Mouse (Mus musculus) stomach, postnatal 0 days (tissue): Measurements from ENCODE around the gene Catsperz. TPM values are rescaled to one million over a fixed set of nuclear protein-coding genes. Genes with fewer than 3 reads are reported as not detected.
"Not testable (repeated sequence)": the region's sequence is repeated elsewhere in the genome, so short reads cannot be mapped to it uniquely, and the experiment has no call there.

Source experiments
- ATAC-seq: fragments of 200-750 bp; cut with Nextera tagmentation; 2 replicates; pipeline ENCODE4 v1.8.0; 2017; ENCODE audit not compliant: low FRiP score, low TSS enrichment
- DNase-seq: peaks from one replicate; pipeline ENCODE4 v3.0.0-alpha.2; 2016; ENCODE audit warnings: low spot score
- H3K27ac ChIP-seq: fragments of 300-500 bp; sonication (generic); replicated peaks from 2 replicates; pipeline ENCODE4 v1.5.1; 2014; ENCODE audit warnings: mild to moderate bottlenecking, control low read depth
- H3K27me3 ChIP-seq: fragments of 300-500 bp; sonication (generic); 2 replicates; pipeline ENCODE4 v1.6.1; 2014; ENCODE audit warnings: low read length; ENCODE audit not compliant: control insufficient read depth, insufficient read depth
- H3K36me3 ChIP-seq: fragments of 300-500 bp; sonication (generic); 2 replicates; pipeline ENCODE4 v1.6.1; 2014; ENCODE audit warnings: low read length, mixed read lengths; ENCODE audit not compliant: control insufficient read depth, insufficient read depth
- H3K4me1 ChIP-seq: fragments of 300-500 bp; sonication (generic); replicated peaks from 2 replicates; pipeline ENCODE4 v1.6.1; 2014; ENCODE audit warnings: antibody characterized with exemption; ENCODE audit not compliant: control insufficient read depth, insufficient read depth
- H3K4me2 ChIP-seq: fragments of 300-500 bp; sonication (generic); replicated peaks from 2 replicates; pipeline ENCODE4 v1.6.1; 2014; ENCODE audit warnings: low read depth, mild to moderate bottlenecking, control low read depth, moderate library complexity
- H3K4me3 ChIP-seq: fragments of 300-500 bp; sonication (generic); 2 replicates; pipeline ENCODE4 v1.5.1; 2014; ENCODE audit warnings: low read depth, low read length, control low read depth
- H3K9ac ChIP-seq: fragments of 300-500 bp; sonication (generic); 2 replicates; pipeline ENCODE4 v1.6.1; 2014; ENCODE audit warnings: mild to moderate bottlenecking, low read length, control low read depth, mixed read lengths
- H3K9me3 ChIP-seq: fragments of 300-500 bp; sonication (generic); 2 replicates; pipeline ENCODE4 v1.6.1; 2016; ENCODE audit warnings: low read length; ENCODE audit not compliant: control insufficient read depth
- CTCF ChIP-seq: IDR thresholded peaks from 2 replicates; pipeline ENCODE4 v1.5.1; 2016; ENCODE audit warnings: antibody characterized with exemption, low read depth, mild to moderate bottlenecking, moderate library complexity
- EP300 ChIP-seq: optimal IDR thresholded peaks from 2 replicates; pipeline ENCODE3; 2016; ENCODE audit warnings: antibody characterized with exemption
- WGBS: fragments of 180-500 bp; shearing (Covaris S2); extraction: QIAGEN DNeasy Blood & Tissue Kit; methylation state at CpG from one replicate; pipeline ENCODE4 v1.1.7; 2014; 5-methylcytosine and 5-hydroxymethylcytosine counted together
- polyA plus RNA-seq: library from polyadenylated mRNA; unstranded; fragments of >200 nt; fragmentation: Nextera tagmentation; extraction: Ambion mirVana; gene quantifications from 2 replicates; pipeline ENCODE4 v1.2.1, GENCODE M21; 2015

Gene Catsperz
- polyA plus RNA-seq, 1 experiment from 2014 or later: 4.5 TPM

- Histone ChIP-seq H3K27me3 (no peaks in the 10 kb centered on the region), H3K4me2 (no peak overlapping the region), H3K4me1 (no peaks in the 10 kb centered on the region), H3K9ac (0 out of 2 replicates have a peak overlapping the region, but pooled peaks have one; percentile 13), H3K27ac (0 out of 2 replicates have a peak overlapping the region, but pooled peaks have one; percentile 18), H3K9me3 (no peaks in the 10 kb centered on the region), H3K4me3 (no peak overlapping the region), H3K36me3 (peaks cover 15% of the 10 kb centered on the region)
- ATAC-seq (no peak), DNase-seq (peak; percentile 14)
- WGBS: 60% methylated on average over 11 of the region's 11 CpGs
- TF ChIP-seq CTCF (no peak), EP300 (no peak)
Measured at GRCm38 (mm10) chr19:6913991-6914390, 11.2 kb downstream of the Catsperz start.

DNA sequence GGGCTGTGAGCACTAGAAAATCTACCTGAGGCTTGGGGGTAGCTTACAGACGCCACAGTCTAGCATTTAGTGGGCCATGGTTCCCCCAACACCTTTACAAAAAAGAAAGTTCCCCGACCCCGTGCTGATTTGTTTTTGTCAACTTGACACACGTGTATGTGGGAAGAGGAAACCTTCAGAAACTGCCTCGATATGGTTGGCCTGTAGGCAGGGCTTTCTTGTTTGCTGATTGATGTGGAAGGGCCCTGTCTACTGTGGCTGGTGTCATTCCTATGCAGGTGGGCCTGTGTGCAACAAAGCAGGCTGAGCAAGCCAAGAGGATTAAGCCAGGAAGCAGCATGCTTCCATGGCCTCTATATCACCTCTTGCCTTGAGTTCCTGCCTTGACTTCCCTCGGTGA, 12.1 kb downstream of the Catsperz start:
- no peak overlapping the region for H3K4me2 ChIP-seq
- ATAC-seq: no peak
- no peak overlapping the region for H3K27ac ChIP-seq
- no peak for TF ChIP-seq CTCF
- no peak for TF ChIP-seq EP300
- H3K4me3 ChIP-seq: no peak overlapping the region
- no peak for DNase-seq
- WGBS: 72% methylated on average over 6 of the region's 6 CpGs
- peaks cover 3% of the 10 kb centered on the region; the same call in 1 of the 2 replicates for H3K4me1 ChIP-seq
- peaks cover 15% of the 10 kb centered on the region for H3K36me3 ChIP-seq
- H3K27me3 ChIP-seq: no peaks in the 10 kb centered on the region
- no peak overlapping the region for H3K9ac ChIP-seq
- H3K9me3 ChIP-seq: no peaks in the 10 kb centered on the region

GRCm38 (mm10) chr19:6912205-6912970, 12.8 kb downstream of the Catsperz start:
- TF ChIP-seq EP300 (no peak), CTCF (no peak)
- no peak overlapping the region for H3K9ac ChIP-seq
- no peak overlapping the region for H3K4me2 ChIP-seq
- H3K27me3 ChIP-seq: no peaks in the 10 kb centered on the region
- peaks cover 4% of the 10 kb centered on the region; the same call in 1 of the 2 replicates for H3K4me1 ChIP-seq
- no peak overlapping the region for H3K27ac ChIP-seq
- ATAC-seq (no peak), DNase-seq (peak; percentile 16)
- H3K36me3 ChIP-seq: peaks cover 15% of the 10 kb centered on the region
- WGBS: 94% methylated on average over 15 of the region's 15 CpGs
- no peaks in the 10 kb centered on the region for H3K9me3 ChIP-seq
- no peak overlapping the region for H3K4me3 ChIP-seq

DNA sequence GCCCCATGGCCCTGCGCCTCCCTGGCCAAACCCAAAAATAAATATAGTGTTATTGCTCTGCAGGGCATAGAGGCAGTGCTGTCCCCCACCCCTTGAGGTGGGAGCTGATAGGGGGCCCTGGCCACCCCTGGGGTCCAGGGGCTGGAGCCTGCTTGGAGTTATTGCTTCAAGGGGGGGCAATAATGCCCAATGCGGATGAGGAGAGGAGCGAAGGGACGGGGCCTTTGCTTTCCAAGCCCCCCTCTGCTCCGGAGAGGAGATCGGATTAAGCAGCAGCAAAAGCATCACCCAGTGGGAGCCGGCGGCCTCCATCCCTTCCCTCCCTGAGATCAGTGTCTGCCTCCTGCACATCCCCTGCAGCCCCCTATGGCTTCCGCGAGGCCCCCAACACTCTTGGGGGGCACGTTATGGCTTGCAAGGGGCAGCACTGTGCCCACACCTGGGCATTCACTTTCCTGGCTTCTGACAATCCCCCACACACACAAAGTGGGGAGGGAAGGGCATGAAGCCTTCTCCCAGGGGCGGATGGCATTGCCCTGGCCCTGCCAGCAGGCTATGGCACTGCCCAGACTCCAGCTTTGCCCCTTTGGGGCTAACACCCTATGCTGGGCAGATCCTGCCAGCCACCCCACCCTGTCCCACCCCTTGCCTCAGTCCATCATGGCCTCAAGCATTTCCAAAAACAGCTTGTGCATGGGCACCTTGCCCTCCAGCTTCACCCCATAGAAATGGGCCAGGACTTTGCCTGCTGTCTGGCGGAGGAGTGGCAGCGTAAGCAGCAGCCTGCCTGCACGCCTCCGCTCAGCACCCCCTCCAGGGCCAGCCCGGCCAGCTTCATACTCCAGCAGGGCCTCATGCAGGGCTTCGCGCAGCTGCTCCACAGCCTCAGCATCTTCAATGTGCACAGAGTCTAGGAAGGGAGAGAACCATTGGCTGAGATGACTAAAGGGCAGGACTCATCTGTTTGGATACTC, 13.8 kb downstream of the Catsperz start:
- H3K4me1 ChIP-seq: peaks cover 4% of the 10 kb centered on the region; the same call in 1 of the 2 replicates
- H3K27me3 ChIP-seq: no peaks in the 10 kb centered on the region
- H3K36me3 ChIP-seq: peaks cover 15% of the 10 kb centered on the region
- no peaks in the 10 kb centered on the region for H3K9me3 ChIP-seq
- peak overlapping the region; percentile 25; the same call in 1 of the 2 replicates for H3K4me2 ChIP-seq
- ATAC-seq (no peak), DNase-seq (peak; percentile 18)
- TF ChIP-seq EP300 (no peak), CTCF (no peak)
- H3K4me3 ChIP-seq: no peak overlapping the region
- H3K9ac ChIP-seq: peak overlapping the region; percentile 4; the same call in 1 of the 2 replicates
- 0 out of 2 replicates have a peak overlapping the region, but pooled peaks have one; percentile 4 for H3K27ac ChIP-seq
- 85% methylated on average over 19 of the region's 19 CpGs for WGBS

GRCm38 (mm10) chr19:6910306-6910705, 14.9 kb downstream of the Catsperz start:
- peaks cover 22% of the 10 kb centered on the region for H3K36me3 ChIP-seq
- peak overlapping the region; percentile 63 for H3K4me2 ChIP-seq
- WGBS: 1% methylated on average over 25 of the region's 30 CpGs
- H3K4me3 ChIP-seq: peak overlapping the region; percentile 57
- not testable (repeated sequence) for H3K9me3 ChIP-seq, DNase-seq, H3K27me3 ChIP-seq, H3K4me1 ChIP-seq
- ATAC-seq: peak; percentile 8; the same call in 1 of the 2 replicates
- peak overlapping the region; percentile 64 for H3K9ac ChIP-seq
- H3K27ac ChIP-seq: peak overlapping the region; percentile 98
